Mouse (Mus musculus) small intestine, adult 2 months (tissue): ENCODE measurements around the gene Mki67. TPM values are rescaled to one million over a fixed set of nuclear protein-coding genes. Genes with fewer than 3 reads are reported as not detected.

ENCODE experiments used
- H3K27ac ChIP-seq: fragments of 200-500 bp; 2 replicates; pipeline ENCODE4 v1.5.1; 2012; ENCODE audit warnings: low read depth, low read length, control low read depth, inconsistent platforms; ENCODE audit not compliant: insufficient read depth
- H3K27me3 ChIP-seq: fragments of 200-500 bp; 2 replicates; pipeline ENCODE4 v1.6.1; 2012; ENCODE audit warnings: mild to moderate bottlenecking, moderate library complexity, low read length, inconsistent platforms; ENCODE audit not compliant: control insufficient read depth, insufficient read depth
- H3K36me3 ChIP-seq: fragments of 200-500 bp; 2 replicates; pipeline ENCODE4 v1.6.1; 2012; ENCODE audit warnings: mild to moderate bottlenecking, low read length, control low read depth, inconsistent platforms; ENCODE audit not compliant: control insufficient read depth, insufficient read depth
- H3K4me1 ChIP-seq: fragments of 200-500 bp; 2 replicates; pipeline ENCODE4 v1.6.1; 2012; ENCODE audit warnings: low read length, inconsistent platforms, mixed read lengths; ENCODE audit not compliant: control insufficient read depth, insufficient read depth, insufficient read length
- H3K4me3 ChIP-seq: fragments of 200-500 bp; 2 replicates; pipeline ENCODE4 v1.5.1; 2012; ENCODE audit warnings: low read depth, mild to moderate bottlenecking, control low read depth, inconsistent platforms, low read length, moderate library complexity
- CTCF ChIP-seq: fragments of 200-500 bp; IDR thresholded peaks from 2 replicates; pipeline ENCODE4 v1.5.1; 2012; ENCODE audit warnings: low read depth, mild to moderate bottlenecking, control low read depth, inconsistent platforms, low read length, moderate library complexity, mixed read lengths; ENCODE audit not compliant: insufficient replicate concordance, insufficient read length; ENCODE audit errors: extremely low read depth
- POLR2A ChIP-seq: fragments of 200-500 bp; IDR thresholded peaks from 2 replicates; pipeline ENCODE4 v1.6.1; 2012; ENCODE audit warnings: low read depth, mild to moderate bottlenecking, control low read depth, inconsistent platforms, low read length, moderate library complexity
- WGBS: fragments of 180-500 bp; shearing (Covaris S2); methylation state at CpG from one replicate; pipeline ENCODE4 v1.1.7; 2018; 5-methylcytosine and 5-hydroxymethylcytosine counted together
- polyA plus RNA-seq: library from polyadenylated mRNA; depleted of rRNA; stranded (reverse); fragments of >200 nt; gene quantifications from 2 replicates; pipeline ENCODE4 v1.2.3, GENCODE M21; 2012

The Mki67 gene
- polyA plus RNA-seq, 1 experiment: 1.7 TPM

GRCm38 (mm10) chr7:135728038-135728437 lies 11.9 kb upstream of the Mki67 start:
- no peaks in the 10 kb centered on the region for H3K27me3 ChIP-seq
- TF ChIP-seq POLR2A (no peak), CTCF (no peak)
- H3K4me1 ChIP-seq: peaks cover 2% of the 10 kb centered on the region; the same call in 1 of the 2 replicates
- H3K36me3 ChIP-seq: no peaks in the 10 kb centered on the region
- no peak overlapping the region for H3K27ac ChIP-seq
- H3K4me3 ChIP-seq: no peak overlapping the region
- 80% methylated on average over 12 of the region's 12 CpGs for WGBS

GRCm38 (mm10) chr7:135726707-135727106 lies 10.5 kb upstream of the Mki67 start:
- no peaks in the 10 kb centered on the region for H3K36me3 ChIP-seq
- no peak overlapping the region for H3K27ac ChIP-seq
- H3K4me3 ChIP-seq: no peak overlapping the region
- H3K27me3 ChIP-seq: no peaks in the 10 kb centered on the region
- TF ChIP-seq POLR2A: no peak
- TF ChIP-seq CTCF: no peak
- peaks cover 2% of the 10 kb centered on the region; the same call in 1 of the 2 replicates for H3K4me1 ChIP-seq
- WGBS: 81% methylated on average over 1 of the region's 1 CpGs

- Histone ChIP-seq H3K4me1 (peaks cover 3% of the 10 kb centered on the region; the same call in 1 of the 2 replicates), H3K36me3 (no peaks in the 10 kb centered on the region), H3K27me3 (no peaks in the 10 kb centered on the region), H3K27ac (peak overlapping the region; percentile 63), H3K4me3 (peak overlapping the region; percentile 15)
- whole genome bisulfite sequencing: 17% methylated on average over 6 of the region's 6 CpGs
- TF ChIP-seq POLR2A (no peak), CTCF (no peak)
These were observed 7.6 kb upstream of the Mki67 start for GRCm38 (mm10) chr7:135723672-135724341.

DNA sequence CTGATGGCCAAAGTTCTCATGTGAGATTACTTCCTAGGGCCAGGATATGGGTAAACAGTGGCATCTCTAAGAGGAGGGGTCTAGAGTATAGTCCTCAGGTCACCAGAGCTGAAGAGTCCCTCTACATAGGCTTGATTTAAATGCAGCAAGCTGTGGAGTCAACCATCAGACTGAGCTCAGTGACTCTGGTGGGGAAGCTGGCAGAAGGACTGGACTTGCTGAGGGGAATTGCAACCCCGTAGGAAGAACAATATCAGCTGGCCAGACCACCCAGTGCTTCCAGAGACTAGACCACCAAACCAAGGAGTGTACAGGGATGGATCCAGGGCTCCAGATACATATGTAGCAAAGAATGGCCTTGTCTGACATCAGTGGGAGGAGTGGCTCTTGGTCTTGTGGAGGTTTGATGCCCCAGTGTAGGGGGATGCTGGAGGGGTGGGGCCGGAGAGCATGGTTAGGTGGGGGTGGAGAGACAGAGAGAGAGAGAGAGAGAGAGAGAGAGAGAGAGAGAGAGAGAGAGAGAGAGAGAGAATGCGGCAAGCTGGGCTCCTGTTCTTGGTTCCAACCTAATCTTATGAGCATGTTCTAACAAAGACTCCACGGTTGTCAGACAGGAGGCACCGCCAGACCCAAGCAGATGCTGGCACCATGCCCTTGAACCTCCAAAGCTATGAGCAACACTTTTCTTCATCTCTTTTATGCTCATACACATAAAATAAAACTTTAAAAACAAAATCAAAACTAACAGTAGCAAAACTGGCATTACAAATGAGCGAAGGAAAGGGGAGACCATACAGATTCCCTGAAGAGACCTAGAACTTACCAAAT lies 6.1 kb upstream of the Mki67 start:
- no peak for TF ChIP-seq CTCF
- no peak for TF ChIP-seq POLR2A
- Histone ChIP-seq H3K4me1 (peaks cover 3% of the 10 kb centered on the region; the same call in 1 of the 2 replicates), H3K27me3 (no peaks in the 10 kb centered on the region), H3K27ac (no peak overlapping the region), H3K4me3 (no peak overlapping the region), H3K36me3 (no peaks in the 10 kb centered on the region)
- 54% methylated on average over 6 of the region's 6 CpGs for WGBS

DNA sequence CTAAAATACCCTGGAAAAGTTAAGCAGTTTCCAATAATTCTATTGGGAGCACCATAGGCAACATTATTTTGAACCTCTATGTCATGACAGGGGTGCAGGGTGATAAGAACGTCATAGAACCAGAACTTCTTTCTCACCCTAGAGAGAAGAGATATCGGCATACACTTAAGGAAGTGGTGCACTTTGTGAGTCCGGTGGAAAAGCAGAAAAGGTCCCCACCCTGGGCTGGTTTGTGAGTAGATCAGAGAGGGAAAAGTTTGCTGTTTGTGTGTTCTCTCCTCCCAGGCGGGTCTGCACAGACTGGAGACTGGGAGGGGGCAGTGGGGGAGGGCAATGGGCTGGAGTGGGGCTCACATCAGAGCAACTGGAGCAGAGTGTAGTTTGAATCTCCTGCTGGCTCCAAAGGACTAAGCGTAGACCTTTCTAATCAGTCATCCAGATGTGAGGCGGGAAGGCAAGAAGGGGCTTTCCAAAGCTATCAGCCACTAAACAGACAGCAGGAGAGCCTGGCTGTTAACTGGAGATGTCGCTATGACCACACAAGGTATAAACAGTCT lies 5.4 kb upstream of the Mki67 start:
- H3K36me3 ChIP-seq: no peaks in the 10 kb centered on the region
- WGBS: 41% methylated on average over 7 of the region's 7 CpGs
- TF ChIP-seq POLR2A: no peak
- TF ChIP-seq CTCF: no peak
- H3K4me1 ChIP-seq: peaks cover 3% of the 10 kb centered on the region; the same call in 1 of the 2 replicates
- no peaks in the 10 kb centered on the region for H3K27me3 ChIP-seq
- no peak overlapping the region for H3K27ac ChIP-seq
- no peak overlapping the region for H3K4me3 ChIP-seq

DNA sequence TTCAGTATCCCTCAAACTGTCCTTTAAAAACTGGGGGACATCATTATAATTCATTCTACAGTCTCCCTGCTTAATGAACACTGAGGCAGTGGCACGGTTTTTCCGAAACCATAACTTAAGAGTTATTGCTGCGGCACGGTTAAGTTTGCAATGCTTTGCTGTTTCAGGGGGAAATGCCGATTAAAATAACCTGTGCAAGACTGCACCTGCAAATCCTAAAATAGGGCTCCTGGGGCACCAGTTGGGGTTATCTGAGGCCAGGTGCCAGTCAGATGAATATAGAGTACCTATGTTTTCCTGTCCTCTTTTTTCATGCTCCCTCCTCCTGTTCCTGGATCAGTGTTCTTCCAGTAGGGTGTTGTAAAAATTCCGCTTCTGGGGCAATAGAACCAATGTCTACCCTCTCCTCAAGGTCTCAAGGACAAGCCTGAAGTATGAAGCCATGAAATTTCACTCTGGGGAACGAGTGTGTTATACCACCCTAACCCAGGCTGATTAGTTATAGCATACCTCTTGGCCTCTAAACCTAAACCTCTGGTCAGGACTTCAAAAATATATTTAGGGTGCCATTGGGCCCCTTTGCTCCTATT lies 902 bp upstream of the Mki67 start:
- no peak for TF ChIP-seq POLR2A
- no peak for TF ChIP-seq CTCF
- 0 out of 2 replicates have a peak overlapping the region, but pooled peaks have one; percentile 8 for H3K27ac ChIP-seq

More for the DNA sequence above, 902 bp upstream of the Mki67 start:
- peak overlapping the region; percentile 70; the same call in 1 of the 2 replicates for H3K4me3 ChIP-seq
- no peaks in the 10 kb centered on the region for H3K27me3 ChIP-seq
- 16% methylated on average over 7 of the region's 7 CpGs for WGBS
- no peaks in the 10 kb centered on the region for H3K36me3 ChIP-seq
- H3K4me1 ChIP-seq: peaks cover 4% of the 10 kb centered on the region; the same call in 1 of the 2 replicates
